Comparison of ENCODE assay signal across 8 mouse cellular contexts in genomic region chr5:134551233-134552109, GRCm38 (mm10). TPM values are rescaled to one million over a fixed set of nuclear protein-coding genes. Genes with fewer than 3 reads are reported as not detected.
DNase-seq lines count a peak whose midpoint lies in the region; ATAC-seq and TF ChIP-seq lines count a peak whose summit lies in the region.

No protein-coding gene starts in this region.

- H3K4me1 ChIP-seq in intestine, postnatal 0 days (replicated peaks; ENCODE audit: control insufficient read depth, insufficient read depth, low read length), result peaks cover 10% of the 10 kb centered on the region
- H3K4me1 ChIP-seq in limb, embryonic 14.5 days (ENCODE audit: control insufficient read depth, insufficient read depth, low read length), result peaks cover 23% of the 10 kb centered on the region
- H3K4me1 ChIP-seq in midbrain, embryonic 16.5 days (ENCODE audit: control insufficient read depth, insufficient read depth, low read length), result peaks cover 59% of the 10 kb centered on the region

- H3K9ac ChIP-seq in intestine, postnatal 0 days (ENCODE audit: low read depth, low read length), result peak overlapping the region; percentile 93
- peak overlapping the region; percentile 91 for H3K9ac ChIP-seq in limb, embryonic 14.5 days (ENCODE audit: low read depth, low read length, severe bottlenecking)
- peak overlapping the region; percentile 99 for H3K9ac ChIP-seq in midbrain, embryonic 16.5 days (ENCODE audit: low read depth, low read length)

- no peaks in the 10 kb centered on the region for H3K9me3 ChIP-seq in intestine, postnatal 0 days (ENCODE audit: control insufficient read depth)
- no peaks in the 10 kb centered on the region for H3K9me3 ChIP-seq in limb, embryonic 14.5 days (ENCODE audit: control insufficient read depth, low read length)
- no peaks in the 10 kb centered on the region for H3K9me3 ChIP-seq in midbrain, embryonic 16.5 days (replicated peaks; ENCODE audit: control insufficient read depth, low read length, poor library complexity, severe bottlenecking)

- H3K27ac ChIP-seq in intestine, postnatal 0 days (ENCODE audit: low read depth, low read length), result peak overlapping the region; percentile 96
- H3K27ac ChIP-seq in limb, embryonic 14.5 days (replicated peaks; ENCODE audit: low read depth, low read length), result peak overlapping the region; percentile 92
- peak overlapping the region; percentile 99 for H3K27ac ChIP-seq in midbrain, embryonic 16.5 days (ENCODE audit: low read length)

- H3K4me3 ChIP-seq in intestine, postnatal 0 days (ENCODE audit: low read depth, low read length), result peak overlapping the region; percentile 86
- H3K4me3 ChIP-seq in limb, embryonic 14.5 days (replicated peaks; ENCODE audit: low read length), result peak overlapping the region; percentile 88
- peak overlapping the region; percentile 97 for H3K4me3 ChIP-seq in midbrain, embryonic 16.5 days (ENCODE audit: low read depth, low read length)

- WGBS in intestine, postnatal 0 days, result 1% methylated on average over 47 of the region's 52 CpGs
- WGBS in limb, embryonic 14.5 days, result 1% methylated on average over 50 of the region's 52 CpGs
- under 1% methylated on average over 50 of the region's 52 CpGs for WGBS in midbrain, embryonic 16.5 days

- peak; percentile 9 for ATAC-seq in Patski
- ATAC-seq in intestine, postnatal 0 days, result no peak; the same call in 1 of the 2 replicates
- no peak for ATAC-seq in limb, embryonic 14.5 days (ENCODE audit: low FRiP score, low read depth)
- peak; percentile 26 for ATAC-seq in midbrain, embryonic 16.5 days

- CTCF ChIA-PET in Patski (lab: Charles Lee), result interaction anchor here (0.9 to 3.6 kb wide), 9 partner anchors 11 to 99 kb away, joined by 3 to 15 read pairs (median 4); partner anchors contain the start of gene Rfc2

- in situ Hi-C loops in Patski (cut with MboI; ENCODE audit: low pct_unique_long_range_greater_than_20kb), result no loop called here

- H3K36me3 ChIP-seq in intestine, postnatal 0 days (ENCODE audit: control insufficient read depth, insufficient read depth), result no peaks in the 10 kb centered on the region
- H3K36me3 ChIP-seq in limb, embryonic 14.5 days (ENCODE audit: control insufficient read depth, insufficient read depth, low read length), result no peaks in the 10 kb centered on the region
- H3K36me3 ChIP-seq in midbrain, embryonic 16.5 days (ENCODE audit: control insufficient read depth, insufficient read depth, low read length), result no peaks in the 10 kb centered on the region

- DNase-seq in B cell, adult 2 months, result peak; percentile 17 to 23
- no peak for DNase-seq in Patski (ENCODE audit: low read depth, low spot score)
- peak; percentile 53 for DNase-seq in embryo, embryonic 10 days (ENCODE audit: low spot score)
- DNase-seq in heart, adult 18-20 months, result peak; percentile 58
- peak; percentile 33 for DNase-seq in limb, embryonic 14.5 days (ENCODE audit: low spot score)
- DNase-seq in thymus, postnatal 10 days (ENCODE audit: low spot score in 2 of 2), result peak; percentile 51 to 53

- H3K4me2 ChIP-seq in intestine, postnatal 0 days (replicated peaks; ENCODE audit: low read depth), result peak overlapping the region; percentile 88
- peak overlapping the region; percentile 88 for H3K4me2 ChIP-seq in limb, embryonic 14.5 days (replicated peaks; ENCODE audit: low read depth, low read length, severe bottlenecking)
- H3K4me2 ChIP-seq in midbrain, embryonic 16.5 days (ENCODE audit: low read length), result peak overlapping the region; percentile 86

- H3K27me3 ChIP-seq in Patski, result no peaks in the 10 kb centered on the region
- H3K27me3 ChIP-seq in intestine, postnatal 0 days (replicated peaks; ENCODE audit: control insufficient read depth, insufficient read depth, low read length), result no peaks in the 10 kb centered on the region
- H3K27me3 ChIP-seq in limb, embryonic 14.5 days (ENCODE audit: control insufficient read depth, insufficient read depth, low read length), result no peaks in the 10 kb centered on the region
- H3K27me3 ChIP-seq in midbrain, embryonic 16.5 days (ENCODE audit: control insufficient read depth, insufficient read depth, low read depth, low read length), result no peaks in the 10 kb centered on the region

- no peak for TF ChIP-seq POLR2A in limb, embryonic 14.5 days (IDR thresholded peaks at IDR 0.05; ENCODE audit: borderline replicate concordance, extremely low read depth, insufficient read depth, insufficient read length)

- POLR2A ChIA-PET in Patski (lab: Charles Lee), result interaction anchor here (1.5 kb wide), 1 partner anchor 41 kb away, joined by 7 read pairs; no protein-coding TSS in a partner anchor

- no peak for TF ChIP-seq CTCF in Patski (IDR thresholded peaks at IDR 0.05)
- TF ChIP-seq CTCF in intestine, postnatal 0 days (IDR thresholded peaks at IDR 0.05; ENCODE audit: low read depth), result no peak

RNA-seq across cellular contexts. Expression of gene Clip2, which starts 0.8 kb away (rescaled TPM):
- polyA plus RNA-seq in Patski (2021), result 33.8 TPM
- 1 to 10 TPM; 5.8 TPM for total RNA-seq in heart, adult 18-20 months (2021)
- polyA plus RNA-seq in intestine, postnatal 0 days (2015; fragmentation: Nextera tagmentation; extraction: Ambion mirVana), result 2.6 and 3.1 TPM in 2 replicates
- 25.5 and 30.0 TPM in 2 replicates for polyA plus RNA-seq in limb, embryonic 14.5 days (2012; rRNA removed)
- polyA plus RNA-seq in limb, embryonic 14.5 days (2014; fragmentation: Nextera tagmentation; extraction: Ambion mirVana), result 4.7 and 4.9 TPM in 2 replicates
- polyA plus RNA-seq in midbrain, embryonic 16.5 days (2015; fragmentation: Nextera tagmentation; extraction: Ambion mirVana), result 16.7 and 17.1 TPM in 2 replicates

RNA-seq across cellular contexts. Expression of gene Syna, which starts 8.5 kb away (rescaled TPM):
- 0.33 TPM for polyA plus RNA-seq in Patski (2021)
- total RNA-seq in heart, adult 18-20 months (2021), result not detected
- polyA plus RNA-seq in intestine, postnatal 0 days (2015; fragmentation: Nextera tagmentation; extraction: Ambion mirVana), result 0.13 and 0.25 TPM in 2 replicates
- polyA plus RNA-seq in limb, embryonic 14.5 days (2012; rRNA removed), result 0.38 and 0.54 TPM in 2 replicates
- 0.21 TPM in 1 of 2 replicates, not detected in the other for polyA plus RNA-seq in limb, embryonic 14.5 days (2014; fragmentation: Nextera tagmentation; extraction: Ambion mirVana)
- 0.46 and 0.92 TPM in 2 replicates for polyA plus RNA-seq in midbrain, embryonic 16.5 days (2015; fragmentation: Nextera tagmentation; extraction: Ambion mirVana)

RNA-seq across cellular contexts. Expression of gene Rfc2, which starts 29.7 kb away (rescaled TPM):
- 94.4 TPM for polyA plus RNA-seq in Patski (2021)
- 10 to 100 TPM; 20.7 to 25.0 TPM for total RNA-seq in heart, adult 18-20 months (2021)
- polyA plus RNA-seq in intestine, postnatal 0 days (2015; fragmentation: Nextera tagmentation; extraction: Ambion mirVana), result 88.6 and 93.2 TPM in 2 replicates
- 229 and 246 TPM in 2 replicates for polyA plus RNA-seq in limb, embryonic 14.5 days (2012; rRNA removed)
- polyA plus RNA-seq in limb, embryonic 14.5 days (2014; fragmentation: Nextera tagmentation; extraction: Ambion mirVana), result 241 and 262 TPM in 2 replicates
- 179 and 186 TPM in 2 replicates for polyA plus RNA-seq in midbrain, embryonic 16.5 days (2015; fragmentation: Nextera tagmentation; extraction: Ambion mirVana)

Comparison
In these comparisons a context has a peak if more than half of its experiments do, and no peak if none do; other contexts are left out.
1. ATAC-seq: peak in Patski (single experiment) and midbrain, embryonic 16.5 days (single experiment); none in intestine, postnatal 0 days (single experiment) and limb, embryonic 14.5 days (single experiment).
2. Peak in every context shown above with its lines, with median percentiles within 50 percentile points of each other: H3K27ac ChIP-seq, H3K4me2 ChIP-seq, H3K4me3 ChIP-seq and H3K9ac ChIP-seq.